Mouse (Mus musculus): ENCODE results near the gene Gm10490.

DNA sequence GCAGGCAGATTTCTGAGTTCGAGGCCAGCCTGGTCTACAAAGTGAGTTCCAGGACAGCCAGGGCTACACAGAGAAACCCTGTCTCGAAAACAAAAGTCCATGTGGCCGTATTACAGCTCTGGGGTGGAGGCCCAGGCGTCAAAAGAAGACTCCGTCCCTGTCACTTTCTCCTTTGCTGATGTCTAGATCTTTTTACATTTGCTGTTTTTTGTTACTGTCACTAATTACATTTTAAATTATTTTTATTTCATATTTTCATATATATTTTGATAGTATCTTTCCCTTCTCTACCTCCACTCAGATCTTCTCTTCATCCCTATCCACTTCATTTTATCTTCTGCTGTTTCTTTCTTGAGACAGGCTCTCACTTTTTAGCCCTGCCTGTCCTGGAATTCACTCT is 1.6 kb upstream of the Gm10490 start, which contains the start of gene Gm10491:
- TF ChIP-seq CTCF (conservative IDR thresholded peaks at IDR 0.05; ENCODE audit: insufficient read depth, insufficient read length, low read depth, low read length), result no peak
- no peak for TF ChIP-seq POLR2A (IDR thresholded peaks at IDR 0.05; ENCODE audit: low read depth, low read length)
